Comparison of ENCODE assay signal across 10 mouse cellular contexts in genomic region chr13:83984651-83985331, GRCm38 (mm10).
DNase-seq lines count a peak whose midpoint lies in the region; ATAC-seq lines count a peak whose summit lies in the region.
"Had no signal": no experiment of that assay in that cellular context is flagged by ENCODE, and none has a peak within 500 bp of the region (broad histone marks: within the 10 kb centered on the region; RNA-seq: fewer than 3 reads in every experiment).

No protein-coding gene starts in this region.

- DNase-seq in left cerebral cortex, adult 11 months (ENCODE audit: low spot score) = peak; percentile 27
- DNase-seq in left cerebral cortex, adult 8-10 months (ENCODE audit: low spot score in 2 of 2) = no peak
- no peak for DNase-seq in thymus, postnatal 0 days (ENCODE audit: low spot score)
- DNase-seq in kidney, postnatal 14 days = no peak
- DNase-seq in lung, postnatal 4 days = no peak
- DNase-seq in lung, postnatal 14 days = no peak
- DNase-seq: B cell, adult 2 months had no signal

- peak overlapping the region; percentile 31; the same call in 1 of the 2 replicates for H3K9ac ChIP-seq in hindbrain, embryonic 15.5 days
- no peak overlapping the region for H3K9ac ChIP-seq in midbrain, embryonic 12.5 days (replicated peaks)
- H3K9ac ChIP-seq: liver, embryonic 15.5 days had no signal

- 28% methylated on average over 10 of the region's 10 CpGs for WGBS in hindbrain, embryonic 15.5 days
- WGBS in midbrain, embryonic 12.5 days = 65% methylated on average over 10 of the region's 10 CpGs

- peak overlapping the region; percentile 80 for H3K27ac ChIP-seq in hindbrain, embryonic 15.5 days (replicated peaks)
- H3K27ac ChIP-seq in midbrain, embryonic 12.5 days (replicated peaks) = peak overlapping the region; percentile 81
- H3K27ac ChIP-seq: liver, embryonic 15.5 days had no signal

- peaks cover 22% of the 10 kb centered on the region for H3K4me1 ChIP-seq in hindbrain, embryonic 15.5 days (replicated peaks)
- peaks cover 22% of the 10 kb centered on the region for H3K4me1 ChIP-seq in midbrain, embryonic 12.5 days
- H3K4me1 ChIP-seq: liver, embryonic 15.5 days had no signal

- no peaks in the 10 kb centered on the region for H3K27me3 ChIP-seq in hindbrain, embryonic 15.5 days
- no peaks in the 10 kb centered on the region for H3K27me3 ChIP-seq in midbrain, embryonic 12.5 days
- H3K27me3 ChIP-seq: liver, embryonic 15.5 days had no signal

- H3K4me2 ChIP-seq in hindbrain, embryonic 15.5 days = peak overlapping the region; percentile 45
- H3K4me2 ChIP-seq in midbrain, embryonic 12.5 days (replicated peaks) = no peak overlapping the region
- H3K4me2 ChIP-seq: liver, embryonic 15.5 days had no signal

- peak overlapping the region; percentile 23 for H3K4me3 ChIP-seq in hindbrain, embryonic 15.5 days
- H3K4me3 ChIP-seq in midbrain, embryonic 12.5 days = no peak overlapping the region
- H3K4me3 ChIP-seq: liver, embryonic 15.5 days had no signal

- H3K9me3 ChIP-seq in hindbrain, embryonic 15.5 days = no peaks in the 10 kb centered on the region
- H3K9me3 ChIP-seq in midbrain, embryonic 12.5 days = no peaks in the 10 kb centered on the region
- H3K9me3 ChIP-seq: liver, embryonic 15.5 days had no signal

- ATAC-seq in hindbrain, embryonic 15.5 days (ENCODE audit: low FRiP score, low read depth) = peak; percentile 91
- peak; percentile 75 for ATAC-seq in midbrain, embryonic 12.5 days (ENCODE audit: low FRiP score, low read depth)

- H3K36me3 ChIP-seq in hindbrain, embryonic 15.5 days = no peaks in the 10 kb centered on the region
- H3K36me3 ChIP-seq in midbrain, embryonic 12.5 days = no peaks in the 10 kb centered on the region
- H3K36me3 ChIP-seq: liver, embryonic 15.5 days had no signal
